Mouse (Mus musculus) gastrocnemius, postnatal 14 days (tissue): Measurements from ENCODE around the gene Col11a2. TPM values are rescaled to one million over a fixed set of nuclear protein-coding genes. Genes with fewer than 3 reads are reported as not detected.
A peak's percentile ranks its signal among the peaks of the same experiment; 100 is the strongest.

ENCODE experiments used
- DNase-seq: peaks from one replicate; pipeline ENCODE4 v3.0.0; 2021; ENCODE audit warnings: mixed read lengths
- intact Hi-C: fragments of 180-260 bp; cut with DNase I; formaldehyde crosslinking; loops from one replicate; pipeline ENCODE4 v1.15.1; 2025; ENCODE audit warnings: low total_unique reads
- total RNA-seq, 2 experiments: library from RNA; stranded (reverse); gene quantifications; 2 replicates each; pipeline ENCODE4 v1.2.3; 2021

The Col11a2 gene
- total RNA-seq, 2 experiments from 2014 or later = 51.1 to 56.0 TPM

DNA sequence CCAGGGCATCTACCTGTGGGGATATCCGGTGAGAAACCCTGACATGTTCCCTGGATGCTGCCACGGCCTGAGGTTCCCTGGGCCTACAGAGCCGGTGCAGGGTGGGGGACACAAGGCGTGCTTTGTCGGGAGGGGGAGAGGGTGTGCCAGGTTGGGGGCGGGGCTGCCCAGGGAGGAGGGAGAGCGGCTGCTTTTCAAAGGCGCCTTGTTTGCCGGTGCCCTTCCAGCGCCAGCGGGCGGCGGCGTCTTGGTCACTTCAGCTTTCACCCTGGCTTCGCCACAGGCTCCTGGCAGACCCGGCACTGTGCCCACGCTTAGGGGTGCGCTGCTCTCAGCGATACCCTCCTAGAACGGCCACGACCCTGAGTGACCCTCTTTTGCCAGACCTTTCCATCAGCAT lies 797 bp upstream of the Col11a2 start:
- DNase-seq = peak; percentile 39
- intact Hi-C loops = loop anchor here (5.0 kb wide), 1 partner anchor 39 kb away; no protein-coding TSS in a partner anchor

DNA sequence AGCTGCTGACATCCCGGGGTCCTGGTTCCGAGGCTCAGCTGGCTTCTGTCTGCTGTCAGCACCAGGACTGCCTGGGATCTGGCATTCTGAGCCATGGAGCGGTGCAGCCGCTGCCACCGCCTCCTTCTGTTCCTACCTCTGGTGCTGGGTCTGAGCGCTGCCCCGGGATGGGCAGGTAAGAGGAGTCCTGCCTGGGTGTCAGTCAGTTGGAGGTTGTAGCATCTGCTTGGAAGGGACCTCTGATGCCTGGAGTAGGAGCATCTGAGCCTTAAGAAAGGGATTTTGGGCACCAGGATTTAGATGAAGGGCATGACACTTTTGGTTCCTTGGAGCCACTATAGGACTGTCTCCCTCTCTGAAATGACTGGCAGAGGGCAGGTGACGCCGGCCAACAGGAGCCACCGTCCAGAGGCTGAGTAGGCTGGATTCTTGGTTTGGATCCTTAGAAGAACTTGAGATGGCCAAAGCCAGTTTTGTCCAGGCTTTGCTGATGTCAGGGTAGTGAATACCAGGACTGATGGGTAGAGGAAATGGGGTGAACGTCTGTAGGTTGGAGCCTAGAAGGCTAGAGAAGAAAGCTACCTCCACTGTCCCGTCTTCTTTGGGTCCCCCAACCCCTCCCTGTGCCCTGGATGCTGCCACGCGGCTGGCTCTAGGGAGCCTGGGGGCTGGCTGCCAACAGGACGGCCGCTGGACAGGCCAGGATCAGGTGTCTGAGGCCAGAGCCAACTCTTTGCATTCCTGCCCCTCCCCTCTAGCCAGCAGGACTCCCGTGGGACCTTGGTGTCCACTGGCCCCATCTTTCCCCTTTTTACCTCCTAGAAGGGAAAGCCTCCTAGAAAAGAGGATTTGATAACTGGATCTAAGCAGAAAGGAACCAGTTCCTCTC lies 569 bp downstream of the Col11a2 start:
- intact Hi-C loops = loop anchor here (5.0 kb wide), 1 partner anchor 37 kb away; no protein-coding TSS in a partner anchor
- peak; percentile 84 for DNase-seq

DNA sequence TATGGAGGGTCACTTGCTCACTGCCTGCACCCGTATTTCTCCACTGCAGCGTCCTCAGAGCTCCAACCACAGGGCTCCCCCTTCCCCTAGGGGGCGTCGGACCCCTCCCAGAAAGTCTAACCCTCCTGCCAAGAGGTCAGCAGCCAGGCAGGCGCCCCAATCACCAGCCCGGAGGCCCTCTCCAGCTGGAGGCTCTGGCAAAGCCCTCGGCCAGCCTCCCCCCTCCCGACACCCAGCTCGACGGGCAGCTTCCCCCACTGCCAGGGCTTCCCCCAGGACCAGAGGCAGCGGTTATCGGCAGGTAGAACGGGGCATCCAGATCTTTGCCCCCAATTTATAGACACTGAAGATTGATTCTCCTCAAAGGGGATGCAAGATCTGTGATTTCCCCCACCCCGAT lies 6.7 kb downstream of the Col11a2 start:
- intact Hi-C loops = no loop called here
- no peak for DNase-seq

DNA sequence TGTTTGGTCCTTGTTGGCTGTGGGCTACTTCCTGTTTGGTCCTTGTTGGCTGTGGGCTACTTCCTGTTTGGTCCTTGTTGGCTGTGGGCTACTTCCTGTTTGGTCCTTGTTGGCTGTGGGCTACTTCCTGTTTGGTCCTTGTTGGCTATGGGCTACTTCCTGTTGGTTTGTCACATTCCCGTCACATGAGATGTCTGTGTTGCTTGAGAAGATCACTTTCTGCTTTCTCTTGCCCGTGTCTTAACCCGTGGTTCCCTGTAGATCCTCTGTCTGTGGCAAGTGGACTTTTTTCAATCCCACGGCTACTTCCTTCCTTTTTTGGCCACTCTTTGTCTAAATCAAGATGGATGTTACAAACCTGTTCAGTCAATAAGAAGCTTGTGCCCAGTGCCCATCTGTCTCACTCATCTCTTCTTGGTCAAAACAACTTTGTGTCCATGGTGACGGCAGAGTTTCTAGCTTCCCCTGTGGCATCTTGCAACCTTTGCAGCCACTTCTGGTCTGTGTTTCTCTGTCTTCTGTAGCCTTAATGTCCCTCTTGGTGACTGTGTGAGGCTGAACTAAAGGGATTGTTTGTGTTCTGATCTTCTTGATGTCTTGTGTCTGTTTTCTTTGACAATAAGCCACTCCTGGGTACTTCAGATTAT lies 8.3 kb downstream of the Col11a2 start:
- no peak for DNase-seq
- intact Hi-C loops = no loop called here

DNA sequence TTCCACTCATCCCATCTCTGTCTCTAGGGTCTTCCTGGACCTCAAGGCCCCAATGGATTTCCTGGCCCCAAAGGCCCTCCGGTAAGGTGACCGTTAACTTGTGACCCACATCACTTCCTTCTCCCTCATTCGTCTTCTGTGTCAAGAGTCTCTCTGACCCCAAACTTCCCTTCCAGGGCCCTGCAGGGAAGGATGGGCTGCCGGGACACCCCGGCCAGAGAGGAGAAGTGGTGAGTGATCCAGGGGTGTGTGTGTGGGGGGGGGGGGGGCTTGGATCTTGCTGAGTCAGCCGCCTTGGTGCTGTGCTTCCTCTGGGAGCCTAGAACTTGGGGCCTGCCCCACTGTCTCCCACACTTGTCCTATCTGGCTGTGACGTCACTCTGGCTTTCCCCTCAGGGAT lies 18.0 kb downstream of the Col11a2 start:
- intact Hi-C loops = no loop called here
- DNase-seq = no peak

DNA sequence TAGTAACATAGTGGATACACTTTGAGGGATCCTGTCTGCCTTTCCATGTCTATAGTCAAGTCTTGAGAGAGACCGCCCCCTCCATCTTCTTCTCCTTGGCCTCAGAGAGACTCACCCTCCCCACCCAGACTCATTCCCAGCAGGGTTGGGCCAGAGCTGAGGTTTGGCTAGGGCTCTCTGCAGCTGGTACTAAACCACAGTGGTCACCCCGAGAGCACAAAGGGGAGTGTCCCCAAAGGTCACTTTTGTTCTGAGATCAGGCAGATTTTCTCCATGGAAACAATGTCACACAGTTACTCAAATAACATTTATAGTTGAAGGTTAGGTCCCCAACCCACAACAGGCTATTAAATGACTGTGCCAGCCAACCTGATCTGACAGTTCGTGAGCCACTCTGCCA lies 29.6 kb downstream of the Col11a2 start:
- no peak for DNase-seq
- intact Hi-C loops = no loop called here

DNA sequence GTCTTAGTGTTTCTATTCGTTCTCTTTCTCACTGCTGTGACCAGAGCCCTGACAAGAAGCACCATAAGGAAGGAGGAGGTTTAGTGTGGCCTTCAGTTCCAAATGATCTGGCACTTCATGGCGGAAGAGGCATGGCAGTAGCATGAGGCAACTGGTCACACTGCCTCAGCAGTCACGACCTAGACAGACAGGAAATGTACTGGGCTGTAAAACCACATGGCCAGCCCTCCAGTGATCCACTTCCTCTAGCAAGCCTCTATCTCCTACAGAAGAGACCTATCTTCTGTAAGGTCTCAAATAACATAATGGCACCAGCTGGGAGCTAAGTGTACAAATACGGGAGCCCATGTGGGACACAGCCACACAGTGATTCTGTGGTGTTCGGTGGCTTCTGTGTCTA lies 32.9 kb downstream of the Col11a2 start:
- intact Hi-C loops = loop anchor here (10.0 kb wide), 1 partner anchor 173 kb away; no protein-coding TSS in a partner anchor

DNA sequence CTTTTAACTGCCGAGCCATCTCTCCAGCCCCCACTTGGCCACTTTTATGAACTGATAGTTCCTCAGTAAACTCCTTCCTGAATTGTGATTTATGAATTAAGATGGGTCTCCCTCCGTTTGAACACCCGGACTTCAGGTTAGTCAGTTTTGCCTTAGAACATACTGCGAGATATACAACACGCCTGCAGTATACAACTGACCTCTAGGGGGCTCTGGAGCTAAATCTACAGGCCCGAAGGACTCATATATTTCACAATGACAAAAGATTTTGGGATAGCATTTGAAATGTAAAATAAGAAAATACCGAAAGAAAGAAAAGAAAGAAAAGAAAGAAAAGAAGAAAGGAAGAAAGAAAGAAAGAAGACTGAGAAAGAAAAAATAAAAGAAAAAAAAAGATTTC lies 36.0 kb downstream of the Col11a2 start:
- intact Hi-C loops = loop anchor here (5.0 to 10.0 kb wide), 3 partner anchors 38 to 170 kb away; partner anchors contain the start of gene Col11a2
- DNase-seq = peak; percentile 43

More for the DNA sequence above, 32.9 kb downstream of the Col11a2 start:
- no peak for DNase-seq

DNA sequence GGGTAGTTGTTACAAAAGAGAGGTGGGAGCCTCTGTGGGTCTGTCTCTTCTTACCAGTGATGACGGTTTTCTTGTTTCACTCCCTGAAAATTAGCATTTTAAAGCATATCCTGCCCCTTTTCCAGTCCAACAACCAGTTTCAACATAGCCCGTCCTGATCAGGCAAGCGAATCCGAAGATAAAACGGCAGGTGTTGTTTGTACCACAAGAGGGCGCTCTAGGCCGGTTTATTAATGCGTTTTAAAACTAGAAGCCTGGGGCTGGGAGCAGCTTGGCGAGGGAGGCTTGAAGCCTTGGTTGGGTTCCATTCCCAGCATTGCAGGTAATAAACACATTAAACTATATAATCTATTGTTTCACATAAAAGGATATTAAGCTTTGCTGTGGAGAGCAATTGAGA lies 38.3 kb downstream of the Col11a2 start:
- intact Hi-C loops = loop anchor here (5.0 to 10.0 kb wide), 3 partner anchors 40 to 167 kb away; partner anchors contain the start of gene Col11a2
- peak; percentile 65 for DNase-seq

DNA sequence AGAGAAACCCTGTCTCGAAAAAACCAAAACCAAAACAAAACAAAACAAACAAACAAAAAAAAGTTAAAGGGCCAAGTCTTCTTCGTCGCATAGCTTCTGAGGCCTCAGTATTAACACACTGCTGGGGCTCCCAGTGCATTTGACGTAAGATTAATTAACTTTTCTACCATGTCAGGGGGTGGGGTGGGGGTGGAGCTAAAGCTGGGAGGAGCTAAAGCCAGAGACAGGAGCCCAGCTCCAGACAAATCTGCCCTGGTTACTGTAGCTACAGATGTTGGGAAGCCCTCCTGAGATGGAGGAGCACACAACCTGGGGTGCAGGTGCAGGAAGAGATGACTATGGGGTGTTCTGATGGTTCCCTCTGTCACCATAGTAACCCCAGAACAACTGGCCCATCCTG lies 38.9 kb downstream of the Col11a2 start:
- intact Hi-C loops = loop anchor here (5.0 to 10.0 kb wide), 3 partner anchors 41 to 167 kb away; partner anchors contain the start of gene Col11a2
- no peak for DNase-seq

DNA sequence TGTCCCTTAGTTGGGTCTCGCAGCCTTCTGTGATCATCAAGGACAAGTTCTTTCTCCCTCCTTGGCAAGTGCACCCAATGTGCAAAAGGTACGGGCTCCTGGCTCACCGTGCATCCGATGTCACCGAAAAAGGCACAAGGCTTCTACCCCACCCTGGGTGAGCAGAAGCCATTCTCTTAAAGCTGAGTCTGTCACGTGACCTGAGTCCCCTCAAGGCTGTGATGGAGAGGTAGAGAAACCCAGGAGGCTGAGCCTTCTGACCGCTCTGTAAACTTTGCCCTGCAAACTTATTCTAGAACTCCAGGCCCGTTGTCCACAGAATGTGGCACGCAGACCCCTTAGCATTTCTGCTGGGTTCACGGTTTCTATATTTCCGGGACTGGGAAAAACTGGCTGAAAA lies 39.8 kb downstream of the Col11a2 start:
- intact Hi-C loops = loop anchor here (5.0 to 10.0 kb wide), 3 partner anchors 42 to 166 kb away; partner anchors contain the start of gene Col11a2
- DNase-seq = no peak

DNA sequence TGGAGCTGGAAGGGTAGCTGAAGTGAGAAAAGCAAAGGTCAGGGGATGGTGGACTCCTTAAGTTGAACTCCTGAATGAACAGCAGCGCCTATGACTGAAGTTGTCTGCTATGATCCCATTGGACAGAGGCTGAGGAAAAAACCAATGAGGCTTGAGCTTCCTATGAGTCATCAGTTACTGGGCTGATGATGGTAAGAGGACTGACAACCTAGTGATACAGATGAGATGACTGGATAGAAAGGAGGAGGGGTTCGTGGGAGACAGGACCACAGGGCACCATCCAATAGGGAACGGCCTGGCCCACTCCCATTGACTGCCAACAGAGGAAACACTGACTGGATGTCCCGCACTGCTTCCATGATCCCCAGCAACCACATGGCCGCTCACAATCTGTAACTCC lies 40.4 kb downstream of the Col11a2 start:
- intact Hi-C loops = loop anchor here (5.0 to 10.0 kb wide), 3 partner anchors 42 to 165 kb away; partner anchors contain the start of gene Col11a2
- DNase-seq = no peak

DNA sequence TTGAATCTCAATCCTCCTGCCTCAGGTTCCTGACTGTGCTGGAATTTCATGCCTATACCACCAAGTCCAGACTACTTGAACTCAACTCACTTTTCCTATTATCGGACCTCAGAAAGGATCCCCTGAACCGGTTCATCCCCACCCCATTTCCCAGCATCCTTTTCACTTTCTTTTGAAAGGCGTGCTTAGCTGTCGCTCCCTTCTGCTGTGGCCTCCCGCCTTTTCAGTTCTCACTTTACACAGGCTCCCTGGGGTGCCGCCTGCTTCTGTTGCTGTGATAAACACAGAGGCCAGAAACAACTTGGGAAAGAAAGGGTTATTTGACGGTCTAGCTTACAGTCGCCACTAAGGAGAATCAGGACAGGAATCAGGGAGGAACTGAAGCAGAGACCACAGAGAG lies 43.9 kb downstream of the Col11a2 start:
- DNase-seq = no peak

DNA sequence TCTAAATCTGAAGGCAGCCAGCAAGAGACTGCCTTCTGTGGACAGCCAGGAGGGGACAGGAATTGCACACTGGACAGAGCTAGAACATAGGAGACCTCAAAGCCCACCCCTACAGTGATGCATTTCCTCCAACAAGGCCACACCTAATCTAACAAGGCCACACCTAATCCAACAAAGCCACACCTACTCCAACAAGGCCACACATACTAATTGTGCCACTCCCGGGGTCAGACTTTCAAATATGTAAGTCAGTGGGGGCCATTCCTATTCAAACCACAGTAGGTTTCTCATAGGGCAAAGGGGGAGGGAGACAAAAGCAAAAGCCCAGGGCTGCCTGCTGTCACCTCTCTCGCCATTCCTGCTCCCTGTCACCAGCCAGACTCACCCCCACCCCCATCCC lies 48.1 kb downstream of the Col11a2 start:
- no peak for DNase-seq
- intact Hi-C loops = no loop called here

More for the DNA sequence above, 43.9 kb downstream of the Col11a2 start:
- intact Hi-C loops = no loop called here

DNA sequence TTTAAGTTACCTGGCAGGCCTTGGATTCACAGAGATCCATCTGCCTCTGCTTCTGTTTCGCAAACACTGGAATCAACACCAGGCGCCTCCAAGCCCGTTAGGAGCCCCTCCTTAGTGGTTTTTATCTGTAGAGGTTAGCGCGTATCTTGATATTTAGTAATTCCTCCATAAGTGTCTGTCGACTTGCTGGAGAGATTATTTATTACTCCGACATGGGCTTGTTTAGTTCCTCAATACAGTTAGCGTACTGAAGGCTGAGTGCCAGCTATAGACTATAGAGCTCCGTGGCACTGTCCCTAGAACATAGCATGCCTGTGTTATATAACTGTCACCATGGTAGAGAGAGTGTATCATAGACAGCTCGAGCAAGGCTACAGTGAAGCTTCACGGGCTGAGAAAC lies 48.9 kb downstream of the Col11a2 start:
- intact Hi-C loops = no loop called here
- DNase-seq = no peak

DNA sequence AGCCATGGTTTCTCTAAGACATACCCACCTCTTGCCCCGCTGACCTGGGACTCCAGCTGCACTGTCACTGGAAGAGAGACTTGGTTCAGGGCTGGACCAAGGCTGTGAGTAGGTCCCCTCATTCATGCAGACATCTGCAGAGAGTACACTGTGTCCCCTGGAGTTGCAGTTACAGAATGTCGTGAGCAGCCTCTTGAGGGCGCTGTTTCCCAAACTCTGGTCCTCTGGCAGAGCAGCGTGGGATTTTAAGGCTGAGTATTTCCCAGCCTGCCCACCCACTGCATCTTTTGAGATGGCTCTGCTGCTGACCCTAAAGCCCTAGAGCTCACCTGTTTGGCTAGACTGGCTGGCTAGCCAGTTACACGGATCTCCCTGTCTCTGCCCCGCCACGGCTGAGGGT lies 51.7 kb downstream of the Col11a2 start:
- intact Hi-C loops = no loop called here
- DNase-seq = no peak

DNA sequence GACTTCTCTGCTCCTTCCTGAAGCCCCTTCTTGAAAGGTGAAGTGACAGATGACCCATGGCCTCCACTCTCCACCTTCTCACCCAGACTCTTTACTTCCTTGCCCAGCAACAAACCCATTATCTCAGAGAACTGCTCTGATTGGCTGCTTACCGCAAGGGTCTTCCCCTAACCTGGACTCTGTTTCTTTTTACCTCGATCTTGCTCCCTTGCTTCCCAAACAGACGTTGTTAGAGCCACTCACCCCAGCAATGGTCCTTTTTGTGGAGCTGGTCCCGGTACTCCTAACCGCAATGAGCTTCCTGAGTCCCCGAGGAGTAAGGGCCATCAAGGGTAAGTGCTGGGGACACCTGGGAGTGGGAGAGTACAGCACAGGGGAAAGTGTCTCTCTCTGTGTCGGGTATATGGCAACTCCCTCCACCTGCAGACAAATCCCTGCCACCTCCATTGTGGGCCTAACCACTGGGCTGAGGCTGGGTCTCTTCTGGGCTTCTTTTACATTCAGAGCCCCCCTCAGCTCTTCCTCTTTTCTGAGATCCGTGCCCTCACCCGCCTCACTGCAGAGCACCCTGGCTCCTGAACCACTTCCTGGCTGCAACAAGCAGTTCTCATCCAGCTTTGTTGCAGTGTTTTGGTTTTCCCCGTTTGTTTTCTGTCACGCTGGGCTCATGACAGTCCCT lies 53.1 kb downstream of the Col11a2 start, which contains the start of gene H2-Oa:
Gene H2-Oa (plus strand): TSS at position 144 of the 679 bp plus-strand sequence.
- DNase-seq = no peak
- intact Hi-C loops = no loop called here

DNA sequence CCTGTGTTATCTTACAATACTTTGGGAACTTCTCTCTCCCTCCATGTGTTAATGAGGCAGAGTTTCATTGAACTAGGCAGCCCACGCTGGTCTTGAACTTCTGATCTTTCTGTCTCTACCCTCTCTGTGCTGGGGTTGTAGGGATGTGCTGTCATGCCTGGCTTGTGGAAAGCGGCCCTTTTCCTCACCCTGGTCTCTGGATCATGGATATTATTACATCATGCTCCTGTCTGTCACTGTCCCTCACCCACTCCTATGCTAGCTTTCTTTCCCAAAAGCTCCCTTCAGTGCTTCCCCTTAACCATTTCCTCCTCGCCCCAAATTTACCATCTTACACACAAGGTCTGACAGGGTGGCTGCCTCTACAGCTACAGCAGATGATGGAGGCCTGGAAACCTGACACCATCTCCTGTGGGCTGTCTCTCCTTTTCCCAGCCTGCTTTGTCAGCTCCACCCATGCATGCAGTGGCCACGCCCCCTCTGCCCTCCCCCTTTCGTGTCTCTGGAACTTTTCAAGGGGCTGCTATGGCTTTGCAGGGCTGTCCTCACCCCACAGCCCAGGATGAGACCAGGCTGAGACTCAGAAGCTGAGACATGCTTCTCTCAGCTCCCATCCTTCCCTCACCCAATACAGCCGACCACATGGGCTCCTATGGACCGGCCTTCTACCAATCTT lies 54.1 kb downstream of the Col11a2 start:
- DNase-seq = no peak
- intact Hi-C loops = no loop called here
